Mouse (Mus musculus) right cerebral cortex, postnatal 10 days (tissue): ENCODE measurements around the gene Gm8871.
"Not testable (repeated sequence)": the region's sequence is repeated elsewhere in the genome, so short reads cannot be mapped to it uniquely, and the experiment has no call there.

ENCODE experiments used
- DNase-seq, 2 experiments: peaks; one replicate each; pipeline ENCODE4 v3.0.0; 2021; ENCODE audit warnings: low spot score in 2 of 2

Gene Gm8871

DNA sequence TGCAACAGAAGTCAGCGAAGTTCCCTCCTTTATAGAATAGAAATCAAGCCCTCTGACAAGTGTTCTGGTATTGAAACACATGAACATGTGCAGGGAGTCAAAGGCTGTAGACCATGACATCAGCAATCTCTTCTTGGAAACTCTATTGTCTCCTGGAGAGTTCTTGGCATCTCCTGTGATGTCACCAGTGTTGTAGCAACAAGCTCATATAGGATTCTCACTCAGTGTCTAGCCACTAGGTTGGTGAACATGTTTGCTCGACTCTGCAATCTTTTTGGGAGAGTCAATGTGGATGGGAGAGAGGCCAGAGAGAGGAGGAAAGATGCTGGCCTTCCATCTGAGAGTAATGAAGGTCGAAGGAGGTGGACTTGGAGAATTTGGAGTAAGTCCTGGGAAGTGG, at the start of gene Gm8871, which contains the start of gene Gm8857:
Gm8871 (plus strand) TSS at position 301 of the 400 bp plus-strand sequence.
Gm8857 (plus strand) TSS at position 303 of the 400 bp plus-strand sequence.
- DNase-seq, result not testable (repeated sequence)

DNA sequence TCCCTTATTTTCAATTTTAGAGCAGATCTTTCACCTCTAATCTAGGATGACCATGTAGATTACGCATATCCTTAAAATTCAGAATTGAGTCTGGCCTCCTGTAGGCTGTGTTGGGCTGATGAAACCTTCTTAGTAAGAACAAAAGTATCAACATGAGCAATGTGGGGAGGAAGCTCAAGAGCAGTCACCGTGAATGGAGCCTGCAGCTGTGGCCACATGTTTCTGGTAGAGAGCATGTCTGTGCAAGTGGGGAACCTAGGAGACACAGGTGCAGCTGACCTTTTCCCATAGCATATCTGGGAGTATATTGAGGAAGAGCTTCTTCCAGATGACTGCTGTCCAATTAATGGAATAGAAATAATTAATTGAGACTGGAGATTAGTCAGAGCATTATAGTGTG, 5.9 kb downstream of the Gm8871 start:
- DNase-seq, result not testable (repeated sequence)

DNA sequence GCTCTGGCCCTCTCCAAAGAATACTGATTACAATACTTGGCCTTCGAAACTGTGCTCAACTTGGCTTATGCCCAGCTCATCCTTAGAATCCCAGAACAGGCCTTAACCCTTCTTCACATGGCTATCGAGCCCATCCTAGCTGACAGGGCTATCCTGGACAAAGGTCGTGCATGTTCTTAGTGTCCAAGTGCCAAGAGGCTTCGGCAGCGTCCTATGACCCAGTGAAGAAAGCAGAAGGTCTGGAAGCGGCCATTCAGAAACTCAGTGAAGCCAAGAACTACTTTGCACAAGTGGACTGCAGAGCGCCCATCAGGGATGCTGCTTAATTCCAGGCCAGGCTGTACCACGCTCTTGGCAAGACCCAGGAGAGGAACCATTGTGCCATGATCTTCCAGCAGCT, 10.5 kb downstream of the Gm8871 start:
- DNase-seq, result peak in 1 of 2 experiments; percentile 11
